Mouse (Mus musculus): ENCODE data around the gene Tmem45b. TPM values are rescaled to one million over a fixed set of nuclear protein-coding genes. Genes with fewer than 3 reads are reported as not detected.

Gene Tmem45b
- polyA plus RNA-seq, 1 experiment from 2014 or later = 0.11 TPM

DNA sequence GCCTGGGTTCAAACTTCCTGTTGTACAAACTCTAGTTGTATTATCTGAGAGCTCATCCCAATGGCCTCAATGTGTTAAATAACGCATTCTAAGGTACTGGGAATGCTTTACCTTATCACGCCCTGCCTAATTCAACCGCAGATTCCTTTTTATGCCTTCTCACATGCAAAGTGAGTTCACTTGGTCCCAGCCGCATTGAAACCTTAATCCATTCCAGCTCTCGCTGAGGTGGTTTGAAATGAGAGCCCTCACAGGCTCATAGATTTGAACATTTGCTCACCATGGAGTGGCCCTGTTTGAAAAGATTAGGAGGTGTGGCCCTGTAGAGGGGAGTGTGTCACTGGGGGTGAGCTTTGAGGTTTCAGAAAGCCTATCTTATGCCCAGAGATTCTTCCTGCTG is 23.9 kb downstream of the Tmem45b start:
- Histone ChIP-seq H3K36me3 (replicated peaks; ENCODE audit: control insufficient read depth, insufficient read depth) (no peaks in the 10 kb centered on the region), H3K9me3 (ENCODE audit: control insufficient read depth, low read length) (no peaks in the 10 kb centered on the region), H3K27me3 (ENCODE audit: control insufficient read depth, insufficient read depth, low read length) (no peaks in the 10 kb centered on the region), H3K4me1 (replicated peaks; ENCODE audit: control insufficient read depth, insufficient read depth, low read length) (no peaks in the 10 kb centered on the region), H3K4me3 (replicated peaks; ENCODE audit: low read length) (no peak overlapping the region), H3K4me2 (replicated peaks) (no peak overlapping the region), H3K27ac (no peak overlapping the region), H3K9ac (no peak overlapping the region)
- 89% methylated on average over 5 of the region's 5 CpGs for WGBS
- ATAC-seq (ENCODE audit: low FRiP score) (no peak), DNase-seq (ENCODE audit: low spot score) (no peak)

DNA sequence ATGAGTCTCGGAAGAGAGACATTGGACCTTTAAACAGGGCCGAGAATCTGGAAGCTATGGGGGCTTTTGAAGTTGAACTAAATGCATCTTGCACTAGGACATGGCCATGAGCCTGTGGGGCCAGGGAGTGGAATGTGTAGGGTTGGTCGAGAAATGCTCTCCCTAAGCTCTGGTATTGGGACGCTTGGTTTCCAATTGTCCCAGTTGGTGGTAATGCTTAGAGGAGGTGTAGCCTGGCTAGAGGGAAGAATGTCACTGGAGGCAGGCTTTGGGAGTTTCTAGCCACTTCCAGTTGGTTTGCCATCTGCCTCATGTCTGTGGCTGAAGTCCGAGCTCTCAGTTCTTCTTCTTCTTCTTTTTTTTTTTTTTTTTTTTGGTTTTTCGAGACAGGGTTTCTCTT is 24.9 kb downstream of the Tmem45b start:
- H3K4me3 ChIP-seq (replicated peaks; ENCODE audit: low read length) = no peak overlapping the region
- no peaks in the 10 kb centered on the region for H3K36me3 ChIP-seq (replicated peaks; ENCODE audit: control insufficient read depth, insufficient read depth)
- H3K9me3 ChIP-seq (ENCODE audit: control insufficient read depth, low read length) = no peaks in the 10 kb centered on the region
- H3K4me2 ChIP-seq (replicated peaks) = no peak overlapping the region
- no peaks in the 10 kb centered on the region for H3K4me1 ChIP-seq (replicated peaks; ENCODE audit: control insufficient read depth, insufficient read depth, low read length)
- ATAC-seq (ENCODE audit: low FRiP score) (no peak), DNase-seq (ENCODE audit: low spot score) (no peak)
- H3K27me3 ChIP-seq (ENCODE audit: control insufficient read depth, insufficient read depth, low read length) = no peaks in the 10 kb centered on the region
- H3K27ac ChIP-seq = no peak overlapping the region
- 85% methylated on average over 6 of the region's 6 CpGs for WGBS
- no peak overlapping the region for H3K9ac ChIP-seq

DNA sequence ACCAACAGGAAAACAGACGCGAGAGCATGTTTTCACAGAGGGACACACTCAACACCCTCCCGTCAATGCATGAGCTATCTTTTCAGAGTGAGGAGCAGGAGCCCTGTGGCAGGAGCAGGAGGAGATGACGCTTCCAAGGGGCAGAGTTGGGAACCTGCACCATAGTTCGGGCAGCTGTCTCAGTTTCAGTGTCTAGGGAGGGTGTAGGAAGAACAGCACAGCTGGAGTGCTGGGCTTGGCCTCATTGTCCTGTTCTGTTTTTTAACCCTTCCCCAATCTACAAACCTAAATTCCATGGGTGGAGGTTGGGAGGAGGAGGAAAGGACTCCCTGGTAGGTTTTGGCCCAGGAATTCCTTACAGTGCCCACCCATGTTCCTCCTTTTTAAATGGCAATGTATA is 25.4 kb downstream of the Tmem45b start:
- Histone ChIP-seq H3K4me1 (replicated peaks; ENCODE audit: control insufficient read depth, insufficient read depth, low read length) (no peaks in the 10 kb centered on the region), H3K4me3 (replicated peaks; ENCODE audit: low read length) (no peak overlapping the region), H3K27me3 (ENCODE audit: control insufficient read depth, insufficient read depth, low read length) (no peaks in the 10 kb centered on the region), H3K9me3 (ENCODE audit: control insufficient read depth, low read length) (no peaks in the 10 kb centered on the region), H3K27ac (no peak overlapping the region), H3K4me2 (replicated peaks) (no peak overlapping the region), H3K36me3 (replicated peaks; ENCODE audit: control insufficient read depth, insufficient read depth) (no peaks in the 10 kb centered on the region), H3K9ac (no peak overlapping the region)
- ATAC-seq (ENCODE audit: low FRiP score) (no peak), DNase-seq (ENCODE audit: low spot score) (no peak)
- WGBS = 60% methylated on average over 5 of the region's 5 CpGs

DNA sequence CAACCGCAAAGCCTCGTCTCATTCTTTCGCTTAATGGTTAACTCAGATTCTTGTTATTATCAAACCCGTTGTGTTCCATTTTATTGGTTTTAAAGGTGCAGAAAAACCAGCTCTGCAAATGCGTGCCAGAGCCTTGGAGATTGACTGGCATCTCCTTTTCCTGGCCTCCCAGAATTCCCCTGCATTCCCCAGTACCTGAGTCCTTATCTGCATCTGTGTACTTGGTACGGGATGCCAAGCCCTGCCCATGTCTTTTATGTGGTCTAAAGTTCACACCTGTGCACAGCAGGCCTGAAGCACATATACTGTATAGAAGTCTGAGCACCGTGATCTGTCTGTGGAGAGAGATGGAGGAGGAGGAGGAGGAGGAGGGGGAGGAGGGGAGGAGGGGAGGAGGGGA is 26.4 kb downstream of the Tmem45b start:
- no peak overlapping the region for H3K4me3 ChIP-seq (replicated peaks; ENCODE audit: low read length)
- H3K4me2 ChIP-seq (replicated peaks) = no peak overlapping the region
- no peak overlapping the region for H3K9ac ChIP-seq
- H3K9me3 ChIP-seq (ENCODE audit: control insufficient read depth, low read length) = no peaks in the 10 kb centered on the region
- no peak for DNase-seq (ENCODE audit: low spot score)
- H3K36me3 ChIP-seq (replicated peaks; ENCODE audit: control insufficient read depth, insufficient read depth) = no peaks in the 10 kb centered on the region
- H3K4me1 ChIP-seq (replicated peaks; ENCODE audit: control insufficient read depth, insufficient read depth, low read length) = no peaks in the 10 kb centered on the region
- no peak for ATAC-seq (ENCODE audit: low FRiP score)
- no peak overlapping the region for H3K27ac ChIP-seq
- H3K27me3 ChIP-seq (ENCODE audit: control insufficient read depth, insufficient read depth, low read length) = no peaks in the 10 kb centered on the region
- WGBS = 85% methylated on average over 7 of the region's 7 CpGs

DNA sequence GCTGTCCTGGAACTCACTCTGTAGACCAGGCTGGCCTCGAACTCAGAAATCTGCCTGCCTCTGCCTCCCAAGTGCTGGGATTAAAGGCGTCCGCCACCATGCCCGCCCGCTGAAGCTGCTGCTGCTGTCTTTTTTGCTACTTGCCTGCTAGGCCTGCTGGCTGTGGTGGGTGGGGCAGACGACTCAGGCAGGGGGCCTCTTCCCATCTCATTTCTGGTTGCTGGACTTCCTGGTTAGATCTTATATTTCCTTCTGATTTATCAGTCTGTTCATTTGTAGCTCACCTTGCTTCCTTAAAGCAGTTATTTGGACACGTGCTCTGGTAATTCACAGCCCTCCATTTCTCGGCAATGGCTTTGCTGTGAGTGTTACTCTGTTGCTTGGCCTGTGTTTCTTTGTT is 28.8 kb downstream of the Tmem45b start:
- 92% methylated on average over 8 of the region's 8 CpGs for WGBS
- H3K27me3 ChIP-seq (ENCODE audit: control insufficient read depth, insufficient read depth, low read length) = no peaks in the 10 kb centered on the region

DNA sequence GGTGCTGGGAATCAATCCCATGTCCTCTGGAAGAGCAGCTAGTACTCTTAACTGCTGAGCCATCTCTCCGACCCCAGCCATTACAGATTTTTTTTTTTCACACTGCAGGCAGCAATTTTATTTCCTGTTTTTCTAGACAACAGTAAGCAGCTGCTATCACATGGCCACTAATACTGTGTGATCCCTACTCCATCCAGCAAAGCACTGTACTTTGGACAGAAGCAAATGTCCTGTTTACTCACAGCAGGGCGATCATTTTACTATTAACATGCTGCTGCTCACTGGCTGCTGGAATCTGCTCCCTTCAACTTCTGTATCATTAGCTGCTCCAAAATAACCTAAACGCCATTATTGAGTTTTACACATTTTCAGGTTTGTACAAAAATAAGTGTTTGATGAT is 30.8 kb downstream of the Tmem45b start:
- H3K27me3 ChIP-seq (ENCODE audit: control insufficient read depth, insufficient read depth, low read length) = no peaks in the 10 kb centered on the region
- no peaks in the 10 kb centered on the region for H3K9me3 ChIP-seq (ENCODE audit: control insufficient read depth, low read length)
- H3K4me3 ChIP-seq (replicated peaks; ENCODE audit: low read length) = no peak overlapping the region
- no peak overlapping the region for H3K4me2 ChIP-seq (replicated peaks)
- no peak overlapping the region for H3K27ac ChIP-seq
- no peaks in the 10 kb centered on the region for H3K4me1 ChIP-seq (replicated peaks; ENCODE audit: control insufficient read depth, insufficient read depth, low read length)
- DNase-seq (ENCODE audit: low spot score) = no peak
- no peaks in the 10 kb centered on the region for H3K36me3 ChIP-seq (replicated peaks; ENCODE audit: control insufficient read depth, insufficient read depth)
- H3K9ac ChIP-seq = no peak overlapping the region
- WGBS = 86% methylated on average over 3 of the region's 3 CpGs
- no peak for ATAC-seq (ENCODE audit: low FRiP score)

More for the DNA sequence above, 28.8 kb downstream of the Tmem45b start:
- Histone ChIP-seq H3K4me2 (replicated peaks) (no peak overlapping the region), H3K9me3 (ENCODE audit: control insufficient read depth, low read length) (no peaks in the 10 kb centered on the region), H3K9ac (no peak overlapping the region), H3K4me1 (replicated peaks; ENCODE audit: control insufficient read depth, insufficient read depth, low read length) (no peaks in the 10 kb centered on the region), H3K27ac (no peak overlapping the region), H3K36me3 (replicated peaks; ENCODE audit: control insufficient read depth, insufficient read depth) (no peaks in the 10 kb centered on the region), H3K4me3 (replicated peaks; ENCODE audit: low read length) (no peak overlapping the region)
- DNase-seq (ENCODE audit: low spot score) (no peak), ATAC-seq (ENCODE audit: low FRiP score) (no peak)

DNA sequence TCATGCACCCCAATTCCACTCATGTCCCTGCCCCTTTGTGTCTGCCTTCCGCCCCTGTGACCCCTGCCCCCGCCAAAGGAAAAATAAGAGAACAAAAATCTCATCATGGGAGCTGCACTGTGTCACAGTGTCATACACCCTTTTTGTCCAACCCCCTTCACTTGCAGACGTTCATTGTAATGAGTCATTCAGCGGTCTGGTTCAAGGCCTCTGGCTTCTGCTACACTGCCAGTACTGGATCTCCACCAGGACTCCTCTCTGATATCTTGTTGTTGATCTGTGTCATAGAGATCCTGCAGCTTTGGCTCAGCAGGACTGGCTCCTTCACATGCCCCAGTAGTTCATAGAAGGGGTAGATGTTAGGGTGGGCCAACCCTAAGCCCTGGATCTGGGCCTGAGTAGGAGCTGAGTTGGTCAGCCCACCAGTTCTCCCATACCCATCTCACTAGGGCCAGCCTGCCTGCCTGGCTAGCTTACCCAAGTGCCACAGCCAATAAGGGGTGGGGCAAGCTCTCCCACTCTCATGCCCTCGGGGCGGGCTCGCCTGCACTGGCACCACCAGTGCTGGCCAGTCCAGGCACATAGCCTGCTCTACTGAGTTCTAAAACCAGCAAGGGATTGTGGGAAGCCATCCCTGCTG is 31.8 kb downstream of the Tmem45b start:
- Histone ChIP-seq H3K4me2 (replicated peaks) (no peak overlapping the region), H3K36me3 (replicated peaks; ENCODE audit: control insufficient read depth, insufficient read depth) (no peaks in the 10 kb centered on the region), H3K27ac (no peak overlapping the region), H3K9ac (no peak overlapping the region), H3K4me1 (replicated peaks; ENCODE audit: control insufficient read depth, insufficient read depth, low read length) (no peaks in the 10 kb centered on the region), H3K27me3 (ENCODE audit: control insufficient read depth, insufficient read depth, low read length) (no peaks in the 10 kb centered on the region), H3K9me3 (ENCODE audit: control insufficient read depth, low read length) (no peaks in the 10 kb centered on the region), H3K4me3 (replicated peaks; ENCODE audit: low read length) (no peak overlapping the region)
- ATAC-seq (ENCODE audit: low FRiP score) = no peak
- no peak for DNase-seq (ENCODE audit: low spot score)
- 78% methylated on average over 7 of the region's 7 CpGs for WGBS

DNA sequence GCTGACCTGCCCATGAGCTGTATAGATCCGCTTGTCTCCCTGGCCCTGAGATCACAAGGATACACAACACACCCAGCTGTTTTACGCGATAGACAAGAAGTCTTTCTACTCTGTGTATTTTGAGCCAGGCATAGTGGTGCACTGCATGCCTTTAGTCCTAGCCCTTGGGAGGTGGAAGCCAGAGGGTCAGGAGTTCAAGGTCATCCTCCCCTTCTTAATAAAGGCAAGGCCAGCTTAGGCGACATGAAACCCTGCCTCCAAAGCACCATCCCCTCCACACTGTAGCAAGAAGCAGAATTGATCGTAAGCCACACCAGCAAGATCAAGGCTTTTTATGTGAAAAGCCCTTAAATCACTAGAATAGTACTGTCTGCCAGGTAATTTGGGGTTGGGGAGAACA is 32.5 kb downstream of the Tmem45b start:
- Histone ChIP-seq H3K4me3 (replicated peaks; ENCODE audit: low read length) (no peak overlapping the region), H3K27me3 (ENCODE audit: control insufficient read depth, insufficient read depth, low read length) (no peaks in the 10 kb centered on the region), H3K4me1 (replicated peaks; ENCODE audit: control insufficient read depth, insufficient read depth, low read length) (no peaks in the 10 kb centered on the region), H3K9me3 (ENCODE audit: control insufficient read depth, low read length) (no peaks in the 10 kb centered on the region), H3K4me2 (replicated peaks) (no peak overlapping the region), H3K36me3 (replicated peaks; ENCODE audit: control insufficient read depth, insufficient read depth) (no peaks in the 10 kb centered on the region), H3K9ac (no peak overlapping the region), H3K27ac (no peak overlapping the region)
- ATAC-seq (ENCODE audit: low FRiP score) (no peak), DNase-seq (ENCODE audit: low spot score) (no peak)
- WGBS = 86% methylated on average over 5 of the region's 5 CpGs

DNA sequence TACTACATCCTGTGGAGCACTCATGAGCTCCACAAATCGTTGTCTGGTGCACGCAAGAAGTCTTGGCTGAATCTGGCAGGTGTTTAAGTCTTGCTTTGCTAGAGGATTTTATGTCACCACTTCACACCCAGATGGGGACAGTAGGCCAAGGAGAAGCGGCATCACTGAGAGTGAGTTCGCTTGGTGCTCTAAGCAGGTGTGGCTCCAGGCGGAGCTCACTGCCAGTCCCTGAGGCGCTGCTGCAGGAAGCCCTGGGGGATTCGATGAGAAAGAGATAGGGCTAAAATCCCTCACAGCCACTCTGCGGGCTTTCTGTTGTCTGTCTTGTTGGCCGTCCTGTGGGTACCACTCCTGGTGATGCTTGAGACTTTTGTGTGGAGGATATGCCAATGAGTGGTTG is 34.3 kb downstream of the Tmem45b start:
- Histone ChIP-seq H3K36me3 (replicated peaks; ENCODE audit: control insufficient read depth, insufficient read depth) (no peaks in the 10 kb centered on the region), H3K27ac (no peak overlapping the region), H3K27me3 (ENCODE audit: control insufficient read depth, insufficient read depth, low read length) (no peaks in the 10 kb centered on the region), H3K9ac (no peak overlapping the region), H3K9me3 (ENCODE audit: control insufficient read depth, low read length) (no peaks in the 10 kb centered on the region), H3K4me3 (replicated peaks; ENCODE audit: low read length) (no peak overlapping the region), H3K4me1 (replicated peaks; ENCODE audit: control insufficient read depth, insufficient read depth, low read length) (no peaks in the 10 kb centered on the region), H3K4me2 (replicated peaks) (no peak overlapping the region)
- ATAC-seq (ENCODE audit: low FRiP score) (no peak), DNase-seq (ENCODE audit: low spot score) (no peak)
- 77% methylated on average over 9 of the region's 9 CpGs for WGBS

DNA sequence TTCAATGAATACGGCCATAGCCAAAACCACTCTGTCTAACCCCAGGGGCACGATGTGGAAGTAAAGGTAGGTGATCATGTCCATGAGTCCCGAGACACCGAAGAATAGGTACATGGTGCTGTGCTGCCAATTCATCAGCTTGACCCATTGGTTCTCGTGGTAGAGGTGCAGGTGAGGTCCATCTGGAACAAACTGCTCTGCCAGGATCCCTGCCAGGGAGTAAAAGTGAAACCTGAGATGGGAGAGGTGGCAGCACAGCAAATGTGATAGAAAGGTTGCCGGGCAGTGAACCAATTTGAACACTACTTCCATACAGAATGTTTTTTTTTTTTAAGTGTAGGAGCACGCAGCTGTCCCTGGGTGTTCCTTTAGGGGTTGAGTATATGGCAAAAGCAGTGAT is 35.3 kb downstream of the Tmem45b start:
- H3K27me3 ChIP-seq (ENCODE audit: control insufficient read depth, insufficient read depth, low read length) = no peaks in the 10 kb centered on the region
- no peaks in the 10 kb centered on the region for H3K9me3 ChIP-seq (ENCODE audit: control insufficient read depth, low read length)
- no peak for DNase-seq (ENCODE audit: low spot score)
- no peaks in the 10 kb centered on the region for H3K4me1 ChIP-seq (replicated peaks; ENCODE audit: control insufficient read depth, insufficient read depth, low read length)
- H3K9ac ChIP-seq = no peak overlapping the region
- WGBS = 93% methylated on average over 7 of the region's 7 CpGs
- H3K27ac ChIP-seq = no peak overlapping the region
- peaks cover 10% of the 10 kb centered on the region for H3K36me3 ChIP-seq (replicated peaks; ENCODE audit: control insufficient read depth, insufficient read depth)
- no peak overlapping the region for H3K4me2 ChIP-seq (replicated peaks)
- no peak for ATAC-seq (ENCODE audit: low FRiP score)
- no peak overlapping the region for H3K4me3 ChIP-seq (replicated peaks; ENCODE audit: low read length)
